Mouse (Mus musculus) cortical plate, adult 2 months (tissue): Measurements from ENCODE around the gene Fryl.

Experiments used
- CTCF ChIP-seq: fragments of 200-500 bp; IDR thresholded peaks from 2 replicates; pipeline ENCODE4 v1.5.1; 2011; ENCODE audit warnings: mild to moderate bottlenecking, control low read depth, low read length; ENCODE audit not compliant: insufficient read depth; ENCODE audit errors: extremely low read depth
- POLR2A ChIP-seq: fragments of 200-500 bp; IDR thresholded peaks from 2 replicates; pipeline ENCODE4 v1.6.1; 2011; ENCODE audit warnings: mild to moderate bottlenecking, low read length, control low read depth; ENCODE audit not compliant: insufficient read depth; ENCODE audit errors: extremely low read depth

DNA sequence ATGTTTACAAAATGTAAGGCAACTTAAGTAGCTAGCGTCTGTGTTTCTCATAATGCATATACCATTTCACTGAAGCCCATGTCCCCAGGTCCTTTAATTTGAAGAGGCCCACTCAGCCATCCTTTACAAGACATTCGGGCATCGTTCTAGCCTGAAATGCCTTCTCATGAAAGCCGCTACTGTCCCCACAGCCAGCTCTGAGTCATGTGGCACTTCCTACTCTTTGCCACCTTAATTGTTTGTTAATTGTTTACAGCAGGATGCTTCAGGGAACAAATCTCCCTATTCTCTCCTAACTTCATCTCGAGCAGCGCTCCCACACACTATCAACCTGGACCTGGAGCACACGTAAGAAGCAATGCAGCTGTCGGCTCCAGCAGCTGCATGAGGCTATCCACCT is 8.2 kb downstream of the Fryl start:
- no peak for TF ChIP-seq CTCF
- no peak for TF ChIP-seq POLR2A
